Mouse (Mus musculus): ENCODE data around the gene Crygb. TPM values are rescaled to one million over a fixed set of nuclear protein-coding genes. Genes with fewer than 3 reads are reported as not detected.

The Crygb gene
- polyA plus RNA-seq, 1 experiment from 2014 or later: not detected

GRCm38 (mm10) chr1:65048781-65049180 lies 33.3 kb downstream of the Crygb start:
- ATAC-seq: no peak

DNA sequence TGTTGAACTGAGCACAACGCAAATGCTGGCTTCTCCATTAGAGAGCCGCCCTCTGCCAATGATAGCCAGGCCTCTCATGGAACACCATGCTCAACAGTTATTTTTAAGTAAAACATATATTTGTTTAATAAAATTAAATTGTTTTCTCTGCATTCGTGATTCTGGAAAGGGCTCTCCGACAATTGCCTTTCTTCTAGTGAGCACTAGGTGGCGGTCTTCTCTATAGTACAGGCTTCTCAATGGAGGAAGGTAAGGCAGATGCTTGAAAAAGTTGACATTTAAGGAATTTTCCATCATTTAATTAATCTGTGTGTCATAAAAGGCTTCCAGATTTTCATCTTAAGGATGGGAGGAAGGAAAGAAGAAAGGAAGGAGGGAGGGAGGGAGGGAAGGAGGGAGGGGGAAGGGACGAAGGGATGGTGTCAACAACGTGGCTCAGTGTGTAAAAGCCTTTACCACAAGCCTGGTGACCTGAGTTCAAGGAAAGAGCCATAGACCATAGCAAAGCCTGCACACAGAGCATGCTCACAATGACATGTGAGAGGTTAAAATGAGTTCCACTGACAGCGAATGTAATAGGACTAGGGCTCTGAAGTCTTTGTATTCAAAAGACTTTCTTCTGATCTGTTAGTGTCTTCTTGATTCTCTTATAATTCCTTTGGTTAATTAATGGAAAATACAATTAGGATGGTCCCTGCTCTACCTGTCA lies 35.5 kb downstream of the Crygb start:
- no peaks in the 10 kb centered on the region for H3K4me1 ChIP-seq (ENCODE audit: control insufficient read depth, insufficient read depth, low read length)
- H3K36me3 ChIP-seq (ENCODE audit: control insufficient read depth, insufficient read depth, low read length): no peaks in the 10 kb centered on the region
- H3K27me3 ChIP-seq (ENCODE audit: control insufficient read depth, insufficient read depth, low read depth, low read length): no peaks in the 10 kb centered on the region
- no peak overlapping the region for H3K9ac ChIP-seq (ENCODE audit: low read depth, low read length)
- no peak overlapping the region for H3K27ac ChIP-seq (ENCODE audit: low read length)
- no peak for ATAC-seq
- 44% methylated on average over 8 of the region's 8 CpGs for WGBS
- no peak overlapping the region for H3K4me3 ChIP-seq (ENCODE audit: low read depth, low read length)
- peak overlapping the region; percentile 33 for H3K4me2 ChIP-seq (ENCODE audit: low read length)
- H3K9me3 ChIP-seq (replicated peaks; ENCODE audit: control insufficient read depth, low read length, poor library complexity, severe bottlenecking): no peaks in the 10 kb centered on the region

More at GRCm38 (mm10) chr1:65048781-65049180, 33.3 kb downstream of the Crygb start:
- H3K4me3 ChIP-seq (ENCODE audit: low read depth, low read length): no peak overlapping the region
- no peak overlapping the region for H3K4me2 ChIP-seq (ENCODE audit: low read length)
- no peaks in the 10 kb centered on the region for H3K4me1 ChIP-seq (ENCODE audit: control insufficient read depth, insufficient read depth, low read length)
- H3K27me3 ChIP-seq (ENCODE audit: control insufficient read depth, insufficient read depth, low read depth, low read length): no peaks in the 10 kb centered on the region
- no peak overlapping the region for H3K27ac ChIP-seq (ENCODE audit: low read length)
- 53% methylated on average over 12 of the region's 12 CpGs for WGBS
- no peak overlapping the region for H3K9ac ChIP-seq (ENCODE audit: low read depth, low read length)
- no peaks in the 10 kb centered on the region for H3K9me3 ChIP-seq (replicated peaks; ENCODE audit: control insufficient read depth, low read length, poor library complexity, severe bottlenecking)
- no peaks in the 10 kb centered on the region for H3K36me3 ChIP-seq (ENCODE audit: control insufficient read depth, insufficient read depth, low read length)

- no peak overlapping the region for H3K27ac ChIP-seq (ENCODE audit: low read length)
- H3K4me2 ChIP-seq (ENCODE audit: low read length): no peak overlapping the region
- 86% methylated on average over 2 of the region's 2 CpGs for WGBS
- H3K27me3 ChIP-seq (ENCODE audit: control insufficient read depth, insufficient read depth, low read depth, low read length): no peaks in the 10 kb centered on the region
- H3K9me3 ChIP-seq (replicated peaks; ENCODE audit: control insufficient read depth, low read length, poor library complexity, severe bottlenecking): no peaks in the 10 kb centered on the region
- H3K4me1 ChIP-seq (ENCODE audit: control insufficient read depth, insufficient read depth, low read length): no peaks in the 10 kb centered on the region
- H3K9ac ChIP-seq (ENCODE audit: low read depth, low read length): no peak overlapping the region
- no peak for ATAC-seq
- H3K36me3 ChIP-seq (ENCODE audit: control insufficient read depth, insufficient read depth, low read length): no peaks in the 10 kb centered on the region
- no peak overlapping the region for H3K4me3 ChIP-seq (ENCODE audit: low read depth, low read length)
Observed at GRCm38 (mm10) chr1:65043433-65043832, 38.7 kb downstream of the Crygb start.

DNA sequence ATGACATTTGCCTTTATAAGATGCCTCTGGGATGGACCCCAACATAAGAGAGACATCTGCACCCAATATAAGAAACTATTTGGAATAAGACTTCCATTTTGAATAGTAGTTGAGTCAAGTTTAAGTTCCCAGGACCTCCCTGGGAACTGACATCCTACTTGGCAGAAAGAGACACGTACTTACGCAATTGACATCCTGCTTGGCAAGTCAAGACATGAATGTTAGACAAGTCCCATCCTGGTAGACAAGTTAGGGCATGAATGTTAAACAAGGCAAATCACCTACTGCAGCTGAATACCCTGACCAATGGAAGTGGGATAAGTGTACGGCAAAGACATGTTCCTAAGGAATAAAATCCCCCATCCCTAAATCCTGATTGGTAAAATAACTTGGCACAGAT lies 40.3 kb downstream of the Crygb start:
- Histone ChIP-seq H3K4me3 (ENCODE audit: low read depth, low read length) (no peak overlapping the region), H3K27ac (ENCODE audit: low read length) (no peak overlapping the region), H3K4me2 (ENCODE audit: low read length) (no peak overlapping the region), H3K36me3 (ENCODE audit: control insufficient read depth, insufficient read depth, low read length) (no peaks in the 10 kb centered on the region), H3K9me3 (replicated peaks; ENCODE audit: control insufficient read depth, low read length, poor library complexity, severe bottlenecking) (no peaks in the 10 kb centered on the region), H3K27me3 (ENCODE audit: control insufficient read depth, insufficient read depth, low read depth, low read length) (no peaks in the 10 kb centered on the region), H3K9ac (ENCODE audit: low read depth, low read length) (no peak overlapping the region), H3K4me1 (ENCODE audit: control insufficient read depth, insufficient read depth, low read length) (no peaks in the 10 kb centered on the region)
- no peak for ATAC-seq
- WGBS: 95% methylated on average over 3 of the region's 3 CpGs

DNA sequence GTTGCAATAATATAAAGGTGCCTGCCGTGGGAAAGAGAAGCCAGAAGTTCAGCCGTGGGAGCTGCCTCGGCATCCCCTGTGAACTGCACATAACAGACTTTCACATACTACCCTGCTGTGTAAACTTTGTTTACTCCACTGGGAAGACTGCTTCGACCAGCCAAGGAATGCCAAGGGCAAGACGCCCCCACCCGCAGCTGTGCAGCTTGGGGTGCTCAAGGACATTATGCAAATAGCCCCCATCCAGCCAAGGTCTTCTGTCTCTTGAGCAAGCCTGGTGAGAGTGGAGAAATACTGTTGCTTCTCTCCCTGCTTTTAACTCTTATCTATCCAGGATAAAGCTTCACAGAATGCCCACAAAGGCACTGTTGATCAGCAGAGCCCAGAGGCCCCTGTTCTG lies 41.3 kb downstream of the Crygb start:
- no peak for ATAC-seq
- 84% methylated on average over 6 of the region's 6 CpGs for WGBS
- H3K9me3 ChIP-seq (replicated peaks; ENCODE audit: control insufficient read depth, low read length, poor library complexity, severe bottlenecking): no peaks in the 10 kb centered on the region

GRCm38 (mm10) chr1:65039679-65040078 lies 42.4 kb downstream of the Crygb start:
- H3K9ac ChIP-seq (ENCODE audit: low read depth, low read length): no peak overlapping the region
- ATAC-seq: no peak
- WGBS: 85% methylated on average over 3 of the region's 3 CpGs

More for the DNA sequence above, 41.3 kb downstream of the Crygb start:
- Histone ChIP-seq H3K36me3 (ENCODE audit: control insufficient read depth, insufficient read depth, low read length) (no peaks in the 10 kb centered on the region), H3K4me3 (ENCODE audit: low read depth, low read length) (no peak overlapping the region), H3K4me2 (ENCODE audit: low read length) (no peak overlapping the region), H3K27me3 (ENCODE audit: control insufficient read depth, insufficient read depth, low read depth, low read length) (no peaks in the 10 kb centered on the region), H3K4me1 (ENCODE audit: control insufficient read depth, insufficient read depth, low read length) (no peaks in the 10 kb centered on the region), H3K9ac (ENCODE audit: low read depth, low read length) (no peak overlapping the region), H3K27ac (ENCODE audit: low read length) (no peak overlapping the region)

DNA sequence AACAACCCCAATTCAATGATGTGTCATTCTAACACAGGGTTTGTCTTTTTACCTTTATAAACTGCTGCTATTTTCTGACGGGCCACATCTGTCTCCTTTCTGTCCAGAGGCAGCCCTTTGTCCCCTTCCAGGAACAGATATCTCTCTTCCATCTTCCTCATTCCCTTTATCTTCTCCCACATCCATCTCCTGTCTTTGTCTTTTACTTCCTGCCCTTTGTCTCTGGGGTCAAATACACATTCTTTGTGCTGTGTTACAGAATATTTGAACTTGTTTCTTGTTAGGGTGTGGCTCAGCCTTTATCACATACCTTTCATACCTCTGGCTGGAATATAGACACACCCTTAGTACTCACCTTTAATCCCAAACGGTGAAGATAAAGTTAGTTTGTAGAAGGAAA lies 44.5 kb downstream of the Crygb start:
- Histone ChIP-seq H3K4me2 (ENCODE audit: low read length) (no peak overlapping the region), H3K9ac (ENCODE audit: low read depth, low read length) (no peak overlapping the region), H3K9me3 (replicated peaks; ENCODE audit: control insufficient read depth, low read length, poor library complexity, severe bottlenecking) (no peaks in the 10 kb centered on the region), H3K27ac (ENCODE audit: low read length) (no peak overlapping the region), H3K4me1 (ENCODE audit: control insufficient read depth, insufficient read depth, low read length) (no peaks in the 10 kb centered on the region), H3K27me3 (ENCODE audit: control insufficient read depth, insufficient read depth, low read depth, low read length) (no peaks in the 10 kb centered on the region), H3K36me3 (ENCODE audit: control insufficient read depth, insufficient read depth, low read length) (no peaks in the 10 kb centered on the region), H3K4me3 (ENCODE audit: low read depth, low read length) (no peak overlapping the region)
- 88% methylated on average over 2 of the region's 2 CpGs for WGBS
- ATAC-seq: no peak

More at GRCm38 (mm10) chr1:65039679-65040078, 42.4 kb downstream of the Crygb start:
- Histone ChIP-seq H3K36me3 (ENCODE audit: control insufficient read depth, insufficient read depth, low read length) (no peaks in the 10 kb centered on the region), H3K9me3 (replicated peaks; ENCODE audit: control insufficient read depth, low read length, poor library complexity, severe bottlenecking) (no peaks in the 10 kb centered on the region), H3K4me1 (ENCODE audit: control insufficient read depth, insufficient read depth, low read length) (no peaks in the 10 kb centered on the region), H3K4me3 (ENCODE audit: low read depth, low read length) (no peak overlapping the region), H3K27me3 (ENCODE audit: control insufficient read depth, insufficient read depth, low read depth, low read length) (no peaks in the 10 kb centered on the region), H3K4me2 (ENCODE audit: low read length) (no peak overlapping the region), H3K27ac (ENCODE audit: low read length) (no peak overlapping the region)

- Histone ChIP-seq H3K27me3 (ENCODE audit: control insufficient read depth, insufficient read depth, low read depth, low read length) (no peaks in the 10 kb centered on the region), H3K27ac (ENCODE audit: low read length) (no peak overlapping the region), H3K9ac (ENCODE audit: low read depth, low read length) (no peak overlapping the region), H3K4me2 (ENCODE audit: low read length) (no peak overlapping the region), H3K4me1 (ENCODE audit: control insufficient read depth, insufficient read depth, low read length) (no peaks in the 10 kb centered on the region), H3K4me3 (ENCODE audit: low read depth, low read length) (no peak overlapping the region), H3K9me3 (replicated peaks; ENCODE audit: control insufficient read depth, low read length, poor library complexity, severe bottlenecking) (no peaks in the 10 kb centered on the region), H3K36me3 (ENCODE audit: control insufficient read depth, insufficient read depth, low read length) (no peaks in the 10 kb centered on the region)
- 25% methylated on average over 3 of the region's 3 CpGs for WGBS
- ATAC-seq: no peak
Observed at GRCm38 (mm10) chr1:65035513-65035912, 46.6 kb downstream of the Crygb start.

- no peaks in the 10 kb centered on the region for H3K27me3 ChIP-seq (ENCODE audit: control insufficient read depth, insufficient read depth, low read depth, low read length)
- no peak within 1 kb of the TSS for H3K4me2 ChIP-seq (ENCODE audit: low read length)
- no peak for ATAC-seq
- no peak within 1 kb of the TSS for H3K27ac ChIP-seq (ENCODE audit: low read length)
- no peaks in the 10 kb centered on the region for H3K4me1 ChIP-seq (ENCODE audit: control insufficient read depth, insufficient read depth, low read length)
- no peaks in the 10 kb centered on the region for H3K36me3 ChIP-seq (ENCODE audit: control insufficient read depth, insufficient read depth, low read length)
- H3K9me3 ChIP-seq (replicated peaks; ENCODE audit: control insufficient read depth, low read length, poor library complexity, severe bottlenecking): no peaks in the 10 kb centered on the region
- H3K4me3 ChIP-seq (ENCODE audit: low read depth, low read length): no peak within 1 kb of the TSS
- H3K9ac ChIP-seq (ENCODE audit: low read depth, low read length): no peak within 1 kb of the TSS
Observed at GRCm38 (mm10) chr1:65032641-65033040, 49.4 kb downstream of the Crygb start, which contains the start of gene Akr1cl. Gene Akr1cl, minus strand, starts transcription at chr1:65032759.
